Mouse (Mus musculus) urinary bladder, postnatal 14 days (tissue): ENCODE data around the gene Raver1.
A peak's percentile ranks its signal among the peaks of the same experiment; 100 is the strongest.
"Not testable (repeated sequence)": the region's sequence is repeated elsewhere in the genome, so short reads cannot be mapped to it uniquely, and the experiment has no call there.

ENCODE experiments used
- DNase-seq: peaks from one replicate; pipeline ENCODE4 v3.0.0; 2021; ENCODE audit warnings: low spot score

Raver1 gene

DNA sequence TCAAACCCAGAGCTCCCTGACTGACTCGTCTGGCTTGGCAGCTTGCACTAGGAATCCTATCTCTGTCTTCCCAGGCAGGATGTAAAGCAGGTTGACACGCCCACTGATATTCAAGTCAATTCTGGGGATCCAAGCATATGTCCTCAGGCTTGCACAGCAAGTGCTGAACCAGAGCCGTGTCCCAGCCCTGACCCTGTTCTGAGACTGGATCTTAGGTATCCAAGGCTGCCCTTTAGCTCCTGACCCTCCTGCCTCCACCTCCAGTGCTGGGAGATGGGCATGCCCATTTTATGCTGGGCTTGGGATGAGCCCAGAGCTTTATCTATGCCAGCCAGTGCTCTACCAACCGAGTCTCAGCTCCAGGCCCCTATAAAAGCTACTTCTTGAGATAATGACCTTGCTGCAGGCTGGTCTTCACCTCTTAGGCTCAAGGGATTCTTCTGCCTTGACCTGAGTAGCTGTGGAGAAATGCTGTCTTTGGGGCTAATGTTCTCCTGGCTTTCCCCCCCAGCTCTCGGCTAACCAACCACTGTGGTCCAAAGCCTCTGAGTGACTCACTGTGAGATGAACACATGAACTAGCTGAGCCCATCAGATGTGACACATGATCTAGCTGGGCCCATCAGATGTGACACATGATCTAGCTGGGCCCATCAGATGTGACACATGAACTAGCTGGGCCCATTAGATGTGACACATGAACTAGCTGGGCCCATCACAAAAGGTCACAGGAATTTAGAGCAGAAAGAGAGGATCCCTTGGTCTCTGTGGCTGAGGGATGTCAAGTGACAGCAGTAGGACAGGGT, 14.2 kb upstream of the Raver1 start:
- no peak for DNase-seq

DNA sequence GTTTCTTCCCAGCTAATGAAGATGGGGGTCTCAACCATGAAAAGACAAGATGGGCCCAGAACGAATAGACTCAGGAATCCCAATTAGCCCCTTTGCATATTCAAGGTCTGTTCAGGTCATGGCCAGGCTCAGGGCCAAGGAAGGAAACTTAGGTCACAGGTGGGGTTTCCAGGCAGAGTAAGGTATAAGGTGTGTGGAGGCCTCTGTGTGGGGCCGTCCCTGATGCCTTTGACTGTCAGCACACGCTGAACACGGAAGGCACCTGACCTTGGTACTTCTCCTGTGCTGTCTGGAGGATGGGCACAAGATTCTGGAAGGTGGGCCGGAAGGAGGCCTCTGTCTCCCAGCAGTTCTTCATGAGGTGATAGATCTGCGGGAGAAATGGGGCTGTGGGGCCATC, 13.0 kb upstream of the Raver1 start:
- no peak for DNase-seq

DNA sequence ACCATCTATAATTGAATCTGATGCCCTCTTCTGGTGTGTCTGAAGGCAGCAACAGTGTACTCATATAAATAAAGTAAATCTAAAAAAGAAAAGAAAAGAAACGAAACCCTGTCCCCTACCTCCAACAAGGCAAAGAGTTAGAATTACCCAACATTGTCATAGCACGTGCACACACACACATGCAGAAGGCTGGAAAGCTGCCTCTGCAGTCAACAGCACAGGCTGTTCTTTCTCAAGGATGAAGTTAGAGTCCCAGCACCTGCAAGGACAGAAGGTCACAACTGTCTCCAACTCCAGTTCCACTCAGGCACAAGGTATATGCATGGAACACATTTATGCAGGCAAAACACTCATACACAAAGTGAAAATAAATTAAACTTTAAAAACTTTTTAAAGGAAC, 10.3 kb upstream of the Raver1 start:
- no peak for DNase-seq

DNA sequence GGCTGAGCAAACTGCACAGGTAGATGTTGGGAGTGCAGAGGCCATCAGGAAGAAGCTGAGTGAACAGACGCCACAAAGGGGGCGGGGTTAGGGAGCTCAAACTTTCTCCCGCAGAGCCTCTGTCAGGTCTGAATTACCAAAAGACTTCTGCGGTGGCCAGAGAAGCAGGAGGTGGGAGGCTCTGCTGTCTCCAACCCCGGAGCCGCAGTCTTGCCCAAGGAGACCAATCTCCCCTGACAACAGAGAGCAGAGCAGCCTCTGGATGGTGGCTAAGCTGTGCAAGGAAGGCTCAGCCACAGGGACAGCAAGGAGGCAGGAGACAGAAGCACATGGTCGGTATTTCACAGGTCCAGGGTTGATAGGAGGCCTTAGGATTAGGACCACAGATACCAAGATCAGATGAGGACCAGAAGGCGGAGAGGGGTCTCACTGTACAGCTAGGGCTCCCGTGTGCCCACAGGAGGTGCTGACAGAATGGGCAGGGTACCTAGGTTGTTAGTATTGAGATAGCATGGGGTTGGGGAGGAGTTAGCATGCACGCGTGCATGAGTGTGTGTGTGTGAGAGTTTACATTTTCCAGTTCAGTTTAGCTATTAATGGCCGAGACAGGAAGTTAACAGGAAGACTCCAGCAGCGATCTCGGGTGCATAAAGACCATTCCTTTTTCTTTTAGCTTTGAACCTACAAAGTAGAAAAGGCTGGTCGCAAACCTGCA, 8.8 kb upstream of the Raver1 start:
- no peak for DNase-seq

DNA sequence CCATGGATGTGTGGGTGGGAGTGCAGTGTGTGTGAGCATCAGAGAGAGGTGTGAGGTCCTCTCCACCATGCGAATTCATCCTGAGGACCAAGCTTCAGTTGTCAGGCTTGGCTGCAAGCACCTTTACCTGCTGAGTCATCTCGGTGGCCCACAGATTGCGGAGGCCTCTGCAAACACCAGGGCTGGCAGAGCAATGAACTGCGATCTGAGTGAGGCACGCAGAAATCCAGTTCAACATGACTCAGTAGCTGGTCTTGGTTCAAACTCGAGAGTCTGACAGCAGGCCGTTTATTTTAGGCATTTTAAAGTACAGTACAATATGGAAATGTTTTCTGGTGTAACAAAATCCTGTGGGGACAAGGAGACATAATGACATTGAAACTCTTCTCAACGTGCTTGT, 6.0 kb upstream of the Raver1 start:
- peak; percentile 49 for DNase-seq

DNA sequence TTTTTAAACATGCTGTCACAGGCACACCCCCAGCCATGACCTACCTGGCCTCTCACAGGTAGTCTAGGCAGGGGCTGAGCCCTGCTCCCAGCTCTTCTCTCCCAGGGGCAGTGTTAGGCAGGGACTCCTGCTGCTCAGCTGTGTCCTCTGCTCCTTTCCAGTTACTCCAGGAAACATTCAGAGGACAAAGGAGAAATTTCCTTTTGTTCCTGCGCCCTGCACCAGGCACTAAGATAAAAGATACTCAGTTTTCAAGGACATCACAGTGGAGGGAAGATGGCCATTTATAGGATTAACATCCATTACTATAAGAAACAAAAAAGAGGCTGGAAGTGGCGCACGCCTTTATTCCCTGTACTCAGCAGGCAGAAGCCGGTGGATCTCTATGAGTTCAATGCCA, 4.2 kb upstream of the Raver1 start:
- no peak for DNase-seq

DNA sequence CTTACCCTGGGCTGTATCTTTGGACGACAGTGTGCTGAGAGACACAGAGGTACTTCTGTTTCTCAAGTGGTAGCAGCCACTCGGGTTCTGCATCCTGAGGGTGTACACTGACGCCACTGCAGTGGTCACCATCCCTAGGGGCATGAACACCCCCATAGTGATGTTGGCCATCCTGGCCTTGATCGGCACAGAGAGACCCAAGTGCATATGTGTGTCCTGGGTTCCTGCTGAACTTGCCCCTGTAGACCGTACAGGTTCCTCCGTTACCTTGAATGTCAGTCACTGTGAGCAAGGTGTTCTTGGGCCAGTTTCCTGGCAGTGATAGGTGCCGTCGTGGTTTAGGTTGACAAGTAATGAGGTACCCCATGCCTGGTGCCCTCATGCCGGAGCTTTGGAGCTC, 1.6 kb upstream of the Raver1 start:
- no peak for DNase-seq

DNA sequence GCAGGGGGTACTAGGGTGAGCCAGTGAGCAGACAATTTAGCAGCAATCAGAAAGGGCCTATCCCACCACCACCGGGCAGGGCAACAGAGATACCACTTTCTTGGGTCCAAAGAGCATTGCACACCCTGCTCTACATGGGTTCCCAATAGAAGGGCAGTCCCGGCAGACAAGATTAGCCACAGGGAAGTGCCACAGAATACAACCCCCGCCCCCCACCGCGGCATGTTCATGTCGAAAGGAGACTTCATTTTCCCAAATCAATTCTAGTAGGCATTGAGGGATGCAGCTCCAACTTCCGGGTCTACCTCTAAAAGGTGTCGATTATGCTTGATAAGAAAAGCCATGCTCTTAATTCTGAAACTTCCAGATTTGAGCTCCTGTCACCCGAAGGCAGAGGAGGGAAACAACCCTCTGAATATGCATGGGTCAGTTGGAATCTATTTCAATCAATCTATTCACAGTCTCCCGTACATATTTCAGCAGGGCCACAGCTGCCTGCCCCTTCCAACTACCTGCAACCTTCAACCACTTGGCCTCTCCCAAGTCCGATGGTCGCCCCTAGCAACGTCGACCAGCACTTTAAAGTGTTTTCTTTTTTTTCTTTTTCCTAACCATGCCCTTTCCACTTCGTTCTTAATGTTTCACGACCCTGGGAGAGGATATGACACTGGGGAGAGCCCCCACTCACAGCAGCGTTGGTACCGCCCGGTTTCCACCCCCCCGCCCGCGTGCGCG, 669 bp downstream of the Raver1 start:
- DNase-seq = no peak

DNA sequence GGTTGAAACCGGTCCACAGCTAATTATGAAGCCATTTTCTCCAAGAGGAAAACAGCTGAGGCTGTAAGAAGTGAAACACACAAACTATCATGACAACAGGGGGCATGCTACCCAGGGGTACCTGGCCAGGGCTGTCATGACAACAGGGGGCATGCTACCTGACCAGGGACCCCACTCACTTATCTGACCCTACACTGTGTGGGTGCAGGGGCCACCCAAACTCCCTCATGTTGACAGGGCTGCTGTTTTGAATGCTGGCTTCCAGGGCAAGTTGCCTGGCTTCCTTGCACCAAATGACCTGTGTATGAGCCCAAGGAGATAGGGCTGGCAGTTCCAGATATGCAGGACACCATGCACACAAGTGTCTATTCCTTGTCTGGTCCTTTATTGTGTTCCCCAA, 1.3 kb downstream of the Raver1 start:
- no peak for DNase-seq

DNA sequence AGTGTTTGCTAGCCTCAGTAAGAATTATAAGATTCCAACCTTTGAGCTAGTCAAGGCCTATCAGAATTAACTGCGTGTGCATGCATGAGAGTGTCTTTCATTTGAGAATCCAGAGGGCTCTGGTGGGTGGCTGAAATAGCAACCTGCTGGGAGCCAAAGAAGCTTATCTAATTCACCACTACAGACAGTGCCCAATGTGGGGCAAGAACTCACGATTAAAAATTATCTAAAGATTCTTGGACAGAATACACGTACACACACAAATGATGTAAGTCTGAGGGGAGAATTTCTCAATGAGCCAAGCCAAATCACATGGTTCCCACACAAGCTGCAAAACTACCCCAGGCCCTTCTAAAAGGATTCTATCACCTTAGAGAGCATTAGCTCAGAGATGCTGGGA, 8.5 kb downstream of the Raver1 start:
- DNase-seq = no peak

DNA sequence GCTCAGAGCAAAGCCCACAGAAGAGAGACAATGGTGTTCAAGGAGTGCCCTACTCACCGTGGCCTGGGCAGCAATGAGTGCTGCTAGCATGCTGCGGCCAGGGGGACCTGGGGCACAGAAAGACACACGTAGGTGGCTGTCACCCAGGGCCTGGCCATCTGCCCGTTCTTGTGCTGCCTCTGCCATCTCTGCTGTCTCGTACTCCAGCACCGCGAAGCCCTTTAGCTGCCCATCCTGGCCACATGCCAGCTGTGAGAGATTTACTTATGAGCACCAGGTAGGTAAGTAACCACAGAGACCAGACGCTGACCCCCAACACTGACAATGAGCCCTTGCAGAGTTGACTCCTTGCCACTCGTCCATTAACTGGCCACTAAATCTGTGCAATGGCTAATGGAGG, 10.7 kb downstream of the Raver1 start:
- no peak for DNase-seq

DNA sequence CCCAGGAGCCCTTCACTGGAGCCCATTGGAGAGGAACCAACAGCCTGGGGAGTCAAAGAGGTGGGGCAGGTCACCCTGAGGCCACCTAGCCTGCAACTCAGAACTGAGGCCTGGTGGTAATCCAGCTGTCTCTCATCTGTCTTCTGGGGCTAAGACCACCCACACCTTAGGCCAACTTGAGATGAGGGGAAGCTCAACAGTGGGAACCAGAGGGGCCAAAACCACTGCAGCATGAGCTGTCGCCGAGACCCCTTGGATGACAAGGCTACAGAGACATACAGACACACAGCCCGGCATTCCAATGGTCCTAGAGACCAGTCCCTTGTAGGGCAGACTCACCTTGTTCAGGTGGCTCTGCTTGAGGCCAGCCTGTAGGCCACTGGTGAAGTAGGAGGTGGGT, 16.2 kb downstream of the Raver1 start:
- DNase-seq = no peak

DNA sequence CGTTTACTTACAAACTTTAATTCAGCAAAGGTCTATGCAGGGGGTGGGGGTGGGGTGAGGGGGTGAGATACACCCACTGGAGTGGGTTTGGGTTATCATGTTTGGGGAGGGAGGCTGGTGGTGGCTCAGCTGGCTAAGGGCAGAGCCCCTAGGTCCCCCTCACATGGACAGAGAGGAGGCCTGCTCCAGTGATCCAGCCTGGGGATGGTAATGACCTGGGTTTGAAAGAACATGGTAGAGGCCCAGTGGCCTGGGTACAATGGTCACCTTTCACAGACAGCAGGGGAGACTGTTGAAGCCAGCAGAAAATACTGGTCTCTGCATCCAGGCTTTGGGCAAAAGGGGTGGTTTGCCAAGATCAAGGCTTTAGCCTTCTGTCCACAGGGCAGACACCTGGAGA, 17.6 kb downstream of the Raver1 start:
- DNase-seq = no peak

DNA sequence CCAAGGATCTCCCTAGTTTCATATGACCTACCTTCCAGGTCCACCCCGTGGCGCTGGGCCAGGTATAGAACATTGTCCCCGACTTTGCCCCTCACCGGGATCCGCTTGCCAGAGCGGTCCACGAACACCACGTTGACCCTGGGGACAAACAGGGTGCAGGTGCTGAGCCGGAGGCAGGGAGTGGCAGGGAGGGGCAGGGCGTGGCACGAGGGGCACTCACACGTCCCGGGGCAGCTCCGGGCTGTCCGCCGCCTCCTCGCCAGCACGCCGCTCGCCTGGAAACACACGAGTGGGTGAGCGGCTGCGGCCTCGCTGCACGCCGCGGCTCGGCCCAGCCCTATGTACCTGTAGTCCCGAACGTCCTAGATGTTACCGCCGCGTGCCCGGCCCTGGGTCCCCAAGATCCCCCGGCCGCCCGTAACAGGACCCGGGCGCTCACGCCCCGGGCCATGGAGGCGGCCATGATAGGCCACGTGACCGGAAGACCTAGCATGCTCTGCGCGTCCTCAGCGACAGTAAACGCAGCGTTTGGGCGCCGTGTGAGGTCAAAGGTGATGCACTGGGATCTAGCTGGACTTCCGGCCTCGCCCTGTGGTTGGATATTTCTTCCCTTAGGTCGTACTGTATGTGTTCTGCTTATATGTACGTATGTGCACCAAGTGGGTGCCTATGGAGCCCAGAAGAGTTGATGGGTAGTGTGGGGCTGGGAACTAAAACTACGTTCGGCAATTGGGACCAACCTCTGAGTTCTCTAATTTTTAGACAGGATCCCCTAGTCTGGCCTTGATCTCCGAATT, 18.6 kb downstream of the Raver1 start, which contains the start of the genes Gm49373 and Fdx1l:
TSS of gene Gm49373 (minus strand) at position 53 of the 797 bp plus-strand sequence.
TSS of gene Fdx1l (minus strand) at position 571 of the 797 bp plus-strand sequence.
- peak; percentile 90 for DNase-seq

DNA sequence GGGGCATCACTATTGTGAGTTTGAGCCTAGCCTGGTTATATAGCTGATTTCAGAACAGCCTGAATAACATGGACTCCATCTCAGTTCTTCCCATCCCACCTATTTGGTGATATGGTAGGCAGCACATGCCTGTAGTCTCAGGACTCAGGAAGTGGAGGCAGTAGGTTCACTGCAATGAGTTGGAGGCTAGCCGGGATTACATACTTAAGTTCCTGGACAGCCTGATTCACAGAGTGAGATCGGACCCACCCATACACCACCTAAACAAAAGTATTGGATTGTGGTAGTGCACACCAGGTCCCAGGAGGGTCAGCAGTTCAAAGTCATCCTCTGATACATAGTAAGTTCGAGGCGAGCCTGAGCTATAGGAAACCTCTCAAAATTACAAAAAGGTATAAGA, 19.2 kb downstream of the Raver1 start:
- no peak for DNase-seq

DNA sequence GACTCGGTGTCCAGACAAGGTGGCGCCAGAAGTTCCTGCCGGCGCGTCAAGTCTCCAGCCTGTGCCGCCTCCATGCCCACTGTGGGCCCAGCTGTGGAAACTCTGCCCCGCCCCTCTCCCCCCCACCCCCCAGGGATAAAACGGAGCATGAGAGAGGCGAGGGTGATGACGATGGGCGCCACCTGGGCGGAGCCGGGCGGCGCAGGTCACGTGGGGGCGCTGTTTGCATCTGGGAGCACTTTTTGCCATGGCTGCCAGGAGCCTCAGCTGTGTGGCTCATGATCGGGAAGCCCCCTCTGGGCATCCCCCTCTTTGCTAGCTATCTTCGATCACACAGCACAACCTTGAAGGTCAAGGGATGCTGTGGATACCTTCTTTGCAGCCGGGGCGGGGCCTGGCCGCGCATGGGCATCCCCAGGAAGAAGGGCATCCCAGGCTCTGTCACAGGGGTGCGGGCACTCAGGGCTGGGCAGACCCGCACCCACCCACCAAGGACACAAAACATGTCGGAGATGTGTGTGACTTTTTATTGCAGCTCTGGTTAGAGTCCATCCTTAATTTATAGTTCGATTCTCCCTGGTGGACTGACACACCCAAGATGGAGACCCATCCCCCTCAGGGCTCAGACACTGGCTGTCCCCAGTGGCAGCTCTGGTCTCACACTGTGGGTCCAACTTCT, 24.7 kb downstream of the Raver1 start, which contains the start of gene Zglp1:
TSS of gene Zglp1 (minus strand) at position 88 of the 679 bp plus-strand sequence.
- DNase-seq = no peak

DNA sequence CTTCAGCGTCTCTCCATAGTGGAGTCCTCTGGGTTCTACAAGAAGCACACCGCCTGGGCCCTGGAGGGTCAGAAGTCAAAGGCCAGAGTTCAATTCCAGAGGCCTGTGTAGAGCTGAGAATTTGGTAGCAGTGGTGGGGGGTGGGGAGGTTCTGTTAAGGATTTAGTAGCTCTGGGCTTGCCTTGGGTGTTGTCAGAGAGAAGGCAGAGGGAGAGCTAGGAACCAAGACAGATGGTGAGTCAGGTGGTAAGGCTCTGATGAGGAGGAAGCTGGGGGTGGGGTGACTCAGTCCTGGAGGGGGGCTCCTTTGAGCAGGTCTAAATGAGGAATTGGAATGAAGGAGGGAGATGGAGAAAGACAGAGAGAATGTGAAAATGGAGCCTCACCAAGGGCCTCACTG, 28.9 kb downstream of the Raver1 start:
- DNase-seq = no peak

DNA sequence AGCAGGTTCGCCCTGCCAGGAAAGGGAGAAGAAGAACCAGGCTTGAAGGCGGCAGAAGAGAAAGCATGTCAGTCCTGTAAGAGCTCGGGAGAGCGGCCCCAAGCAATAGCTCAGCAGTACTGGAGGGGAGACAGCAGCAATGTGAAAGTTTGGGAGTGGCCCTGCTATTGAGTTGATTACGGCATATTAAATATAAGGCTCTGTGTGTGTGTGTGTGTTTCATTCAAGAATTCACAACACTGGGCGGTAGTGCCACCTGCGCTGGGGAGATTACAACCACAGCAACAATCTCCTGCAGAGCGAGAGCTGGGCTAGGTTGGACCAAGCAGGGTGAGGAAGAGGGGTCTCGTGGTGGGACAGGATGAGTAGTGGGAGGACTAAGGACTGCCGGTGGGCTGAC, 40.2 kb downstream of the Raver1 start:
- DNase-seq = no peak

DNA sequence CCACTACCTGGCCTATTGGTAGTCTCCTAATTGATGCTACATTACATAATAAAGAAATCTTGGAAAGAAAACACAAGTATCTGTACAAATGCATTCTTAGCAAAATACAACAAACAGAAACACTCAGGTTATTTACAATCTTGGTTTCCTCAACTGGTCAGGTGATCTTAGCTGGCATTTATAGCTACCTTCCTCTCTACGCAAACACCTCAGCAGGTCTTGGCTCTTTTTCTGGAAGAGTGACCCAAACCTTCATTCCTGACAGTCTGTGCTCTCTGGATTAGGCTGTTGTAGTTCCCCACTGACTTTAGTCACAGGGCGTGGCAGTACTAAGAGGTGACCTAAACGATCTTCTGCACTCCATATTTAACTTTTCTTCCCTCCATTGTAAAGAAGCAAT, 46.6 kb downstream of the Raver1 start:
- DNase-seq = no peak

DNA sequence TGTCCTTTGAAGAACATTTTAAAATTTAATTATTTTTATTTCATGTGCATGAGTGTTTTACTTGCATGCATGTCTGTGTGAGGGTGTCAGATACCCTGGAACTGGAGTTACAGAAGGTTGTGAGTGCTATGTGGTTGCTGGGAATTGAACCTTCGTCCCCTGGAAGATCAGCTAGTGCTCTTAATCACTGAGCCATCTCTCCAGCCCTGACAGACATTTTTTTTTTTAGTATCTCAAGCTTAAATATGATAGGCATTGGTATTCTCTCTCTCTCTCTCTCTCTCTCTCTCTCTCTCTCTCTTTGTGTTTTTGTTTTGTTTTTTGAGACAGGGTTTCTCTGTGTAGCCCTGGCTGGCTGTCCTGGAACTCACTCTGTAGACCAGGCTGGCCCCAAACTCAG, 47.0 kb downstream of the Raver1 start:
- not testable (repeated sequence) for DNase-seq

DNA sequence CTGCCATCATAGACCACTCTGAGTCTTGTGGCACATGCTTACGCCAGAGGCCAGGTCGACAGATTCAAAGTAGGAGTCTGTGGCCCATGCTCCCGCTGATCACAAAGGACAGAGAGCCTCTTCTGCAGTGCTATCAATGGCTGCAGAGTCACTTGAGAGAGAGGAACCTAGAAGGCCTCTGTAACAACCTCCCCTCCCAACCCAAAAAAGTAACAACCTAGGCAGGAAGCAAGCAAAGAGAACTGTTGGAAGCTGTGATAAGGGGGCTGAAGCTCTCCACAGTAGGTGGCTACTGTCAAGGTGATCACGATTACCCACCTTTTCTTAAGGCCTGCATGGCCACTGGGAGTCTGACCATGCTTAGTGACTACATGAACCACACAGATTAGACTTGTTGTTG, 48.2 kb downstream of the Raver1 start:
- no peak for DNase-seq
